Mouse (Mus musculus) kidney, adult 9 months (tissue): ENCODE measurements at regions not wholly inside any gene's neighbourhood (a gene's known extent, or its start where the extent isn't known, plus 50 kb on each side); places are given as distances from the start of the nearest gene placed in this dataset.

ENCODE experiments used
- DNase-seq: peaks from one replicate; pipeline ENCODE4 v3.0.0; 2022

- DNase-seq, result no peak
Measured at GRCm38 (mm10) chr16:46331336-46331735, 167.0 kb downstream of the Nectin3 start.

- no peak for DNase-seq
Measured at GRCm38 (mm10) chr16:46299079-46299721, 144.3 kb upstream of the Gm4737 start.

- DNase-seq, result no peak
Measured at GRCm38 (mm10) chr16:46297192-46297591, 142.3 kb upstream of the Gm4737 start.

- no peak for DNase-seq
Measured at GRCm38 (mm10) chr16:46296412-46296811, 141.5 kb upstream of the Gm4737 start.

GRCm38 (mm10) chr16:46293831-46294230, 139.0 kb upstream of the Gm4737 start:
- DNase-seq, result no peak

- DNase-seq, result no peak
Measured at GRCm38 (mm10) chr16:46291067-46291833, 136.4 kb upstream of the Gm4737 start.

- peak; percentile 2 for DNase-seq
Measured at GRCm38 (mm10) chr16:46290199-46290598, 135.3 kb upstream of the Gm4737 start.

- DNase-seq, result no peak
Measured at GRCm38 (mm10) chr16:46267533-46267932, 112.7 kb upstream of the Gm4737 start.

GRCm38 (mm10) chr16:46251639-46252038, 96.8 kb upstream of the Gm4737 start:
- no peak for DNase-seq

GRCm38 (mm10) chr16:46250943-46251342, 96.1 kb upstream of the Gm4737 start:
- DNase-seq, result no peak

GRCm38 (mm10) chr16:46245598-46245997, 90.7 kb upstream of the Gm4737 start:
- no peak for DNase-seq

- no peak for DNase-seq
Measured at GRCm38 (mm10) chr16:46228744-46229143, 73.9 kb upstream of the Gm4737 start.

- no peak for DNase-seq
Measured at GRCm38 (mm10) chr16:46223084-46223600, 68.3 kb upstream of the Gm4737 start.

- DNase-seq, result no peak
Measured at GRCm38 (mm10) chr16:46212504-46212903, 57.6 kb upstream of the Gm4737 start.

- DNase-seq, result no peak
Measured at GRCm38 (mm10) chr16:46211914-46212313, 57.0 kb upstream of the Gm4737 start.

- no peak for DNase-seq
Measured at GRCm38 (mm10) chr16:46205114-46205513, 50.2 kb upstream of the Gm4737 start.
